Mouse (Mus musculus) CH12.LX (cell line): ENCODE results near the gene Cdk17. TPM values are rescaled to one million over a fixed set of nuclear protein-coding genes. Genes with fewer than 3 reads are reported as not detected.

ENCODE experiments used
- DNase-seq: peaks from one replicate; pipeline ENCODE4 v3.0.0-alpha.2; 2013; ENCODE audit errors: extremely low read depth
- H3K27ac ChIP-seq: 2 replicates; pipeline ENCODE4 v1.5.1; 2012; ENCODE audit warnings: low read depth, mild to moderate bottlenecking, control low read depth, moderate library complexity; ENCODE audit not compliant: insufficient read depth
- H3K27me3 ChIP-seq: replicated peaks from 2 replicates; pipeline ENCODE3; 2012; ENCODE audit warnings: inconsistent platforms
- H3K36me3 ChIP-seq, 2 experiments: replicated peaks in 1 of 2; 2 replicates each; pipeline versions ENCODE3 to v1.6.1; 2012; ENCODE audit warnings: inconsistent platforms in 1 of 2, low read length in 1 of 2, mild to moderate bottlenecking in 1 of 2, mixed read lengths in 1 of 2, moderate library complexity in 1 of 2; ENCODE audit not compliant: control insufficient read depth in 1 of 2, insufficient read depth in 1 of 2
- H3K4me1 ChIP-seq, 2 experiments: 2 replicates each; pipeline ENCODE4 v1.6.1; 2012; ENCODE audit warnings: inconsistent platforms in 1 of 2, moderate library complexity in 1 of 2; ENCODE audit not compliant: insufficient read depth in 2 of 2, control insufficient read depth in 1 of 2
- H3K4me2 ChIP-seq: 2 replicates; pipeline ENCODE4 v1.6.1; 2012; ENCODE audit warnings: low read depth, mild to moderate bottlenecking, control low read depth; ENCODE audit not compliant: poor library complexity, insufficient read depth, severe bottlenecking
- H3K4me3 ChIP-seq, 3 experiments: fragments of 150-350 bp in 1 of 3; sonication (generic) in 1 of 3; replicated peaks in 1 of 3; 2 replicates each; pipeline versions ENCODE3 to v1.5.1; 2011 to 2012; ENCODE audit warnings: low read depth in 2 of 3, low read length in 2 of 3, mild to moderate bottlenecking in 2 of 3, moderate library complexity in 2 of 3, control low read depth in 1 of 3, improper control_type of control experiment in 1 of 3, inconsistent platforms in 1 of 3, mixed read lengths in 1 of 3; ENCODE audit not compliant: poor library complexity in 1 of 3
- H3K79me2 ChIP-seq: replicated peaks from 2 replicates; pipeline ENCODE4 v1.6.1; 2012; ENCODE audit warnings: mild to moderate bottlenecking, moderate library complexity; ENCODE audit not compliant: control insufficient read depth, poor library complexity, insufficient read depth, severe bottlenecking; ENCODE audit errors: extremely low read depth
- H3K9ac ChIP-seq: 2 replicates; pipeline ENCODE4 v1.6.1; 2012; ENCODE audit warnings: low read depth, mild to moderate bottlenecking, control low read depth, moderate library complexity; ENCODE audit not compliant: insufficient read depth
- H3K9me3 ChIP-seq: replicated peaks from 2 replicates; pipeline ENCODE3; 2012; ENCODE audit warnings: low read length, inconsistent platforms, mixed read lengths
- BHLHE40 ChIP-seq: IDR thresholded peaks from 2 replicates; pipeline ENCODE4 v1.6.1; 2011; ENCODE audit warnings: mild to moderate bottlenecking, low read depth, low read length, improper control_type of control experiment
- CHD2 ChIP-seq: IDR thresholded peaks from 2 replicates; pipeline ENCODE4 v1.6.1; 2011; ENCODE audit warnings: low read length, improper control_type of control experiment
- CTCF ChIP-seq, 2 experiments: IDR thresholded peaks in 1 of 2; conservative IDR thresholded peaks in 1 of 2; 2 replicates each; pipeline ENCODE4 v1.5.1; 2011 to 2012; ENCODE audit warnings: low read depth in 2 of 2, low read length in 2 of 2, improper control_type of control experiment in 1 of 2, inconsistent platforms in 1 of 2, mild to moderate bottlenecking in 1 of 2, moderate library complexity in 1 of 2
- ELF1 ChIP-seq: IDR thresholded peaks from 2 replicates; pipeline ENCODE4 v1.6.1; 2014; ENCODE audit warnings: low read depth, mild to moderate bottlenecking, inconsistent platforms, low read length, improper control_type of control experiment
- EP300 ChIP-seq: IDR thresholded peaks from 2 replicates; pipeline ENCODE4 v1.6.1; 2011; ENCODE audit warnings: low read length, improper control_type of control experiment
- ETS1 ChIP-seq: conservative IDR thresholded peaks from 2 replicates; pipeline ENCODE4 v1.6.1; 2012; ENCODE audit warnings: low read depth, mild to moderate bottlenecking, inconsistent platforms, low read length, improper control_type of control experiment, moderate library complexity
- GABPA ChIP-seq: IDR thresholded peaks from 2 replicates; pipeline ENCODE4 v1.6.1; 2012; ENCODE audit warnings: low read depth, low read length, improper control_type of control experiment, inconsistent platforms; ENCODE audit not compliant: insufficient replicate concordance
- HCFC1 ChIP-seq: IDR thresholded peaks from 2 replicates; pipeline ENCODE4 v1.6.1; 2012; ENCODE audit warnings: low read depth, mild to moderate bottlenecking, inconsistent platforms, low read length, improper control_type of control experiment
- JUND ChIP-seq: conservative IDR thresholded peaks from 2 replicates; pipeline ENCODE4 v1.6.1; 2011; ENCODE audit warnings: low read depth, low read length, improper control_type of control experiment
- KAT2A ChIP-seq: IDR thresholded peaks from 2 replicates; pipeline ENCODE4 v1.6.1; 2012; ENCODE audit warnings: low read length, improper control_type of control experiment, inconsistent platforms; ENCODE audit not compliant: insufficient replicate concordance
- MAX ChIP-seq: IDR thresholded peaks from 2 replicates; pipeline ENCODE4 v1.6.1; 2011; ENCODE audit warnings: low read length, improper control_type of control experiment
- MAZ ChIP-seq: IDR thresholded peaks from 2 replicates; pipeline ENCODE4 v1.6.1; 2012; ENCODE audit warnings: low read depth, mild to moderate bottlenecking, inconsistent platforms, low read length, improper control_type of control experiment, moderate library complexity
- MEF2A ChIP-seq: IDR thresholded peaks from 2 replicates; pipeline ENCODE4 v1.6.1; 2014; ENCODE audit warnings: low read depth, mild to moderate bottlenecking, inconsistent platforms, low read length, improper control_type of control experiment, borderline replicate concordance
- MXI1 ChIP-seq: IDR thresholded peaks from 2 replicates; pipeline ENCODE4 v1.6.1; 2011; ENCODE audit warnings: mild to moderate bottlenecking, low read depth, low read length, improper control_type of control experiment
- PAX5 ChIP-seq: IDR thresholded peaks from 2 replicates; pipeline ENCODE4 v1.6.1; 2012; ENCODE audit warnings: low read length, inconsistent platforms, mixed read lengths
- RAD21 ChIP-seq: IDR thresholded peaks from 2 replicates; pipeline ENCODE4 v1.6.1; 2011; ENCODE audit warnings: low read depth, mild to moderate bottlenecking, low read length, improper control_type of control experiment, moderate library complexity
- RCOR1 ChIP-seq: conservative IDR thresholded peaks from 2 replicates; pipeline ENCODE4 v1.6.1; 2012; ENCODE audit warnings: low read depth, mild to moderate bottlenecking, inconsistent platforms, low read length, improper control_type of control experiment
- SIN3A ChIP-seq: IDR thresholded peaks from 2 replicates; pipeline ENCODE4 v1.6.1; 2012; ENCODE audit warnings: low read length, improper control_type of control experiment, inconsistent platforms
- SMC3 ChIP-seq: IDR thresholded peaks from 2 replicates; pipeline ENCODE4 v1.6.1; 2011; ENCODE audit warnings: low read depth, low read length, improper control_type of control experiment
- TBP ChIP-seq: conservative IDR thresholded peaks from 2 replicates; pipeline ENCODE4 v1.6.1; 2011; ENCODE audit warnings: low read depth, low read length, improper control_type of control experiment
- TCF12 ChIP-seq: IDR thresholded peaks from 2 replicates; pipeline ENCODE4 v1.6.1; 2014; ENCODE audit warnings: low read depth, mild to moderate bottlenecking, inconsistent platforms, low read length, improper control_type of control experiment
- ZC3H11A ChIP-seq: IDR thresholded peaks from 2 replicates; pipeline ENCODE4 v1.6.1; 2012; ENCODE audit warnings: low read depth, mild to moderate bottlenecking, inconsistent platforms, low read length, improper control_type of control experiment
- ZMIZ1 ChIP-seq: IDR thresholded peaks from 2 replicates; pipeline ENCODE4 v1.6.1; 2012; ENCODE audit warnings: low read depth, mild to moderate bottlenecking, inconsistent platforms, low read length, improper control_type of control experiment
- ZNF384 ChIP-seq: IDR thresholded peaks from 2 replicates; pipeline ENCODE4 v1.6.1; 2012; ENCODE audit warnings: low read depth, low read length, improper control_type of control experiment, inconsistent platforms
- dilution Hi-C: fragments of 300-500 bp; cut with MboI; formaldehyde crosslinking; loops from 2 replicates; pipeline ENCODE4 v1.14.3; 2020; ENCODE audit warnings: low sequenced_read_pairs; ENCODE audit not compliant: extremely low pct_unique_long_range_greater_than_20kb, extremely low pct_ligation_motif_present
- in situ Hi-C: fragments of 300-500 bp; cut with MboI; formaldehyde crosslinking; loops from 3 replicates; pipeline ENCODE4 v1.14.3; 2019; ENCODE audit warnings: low sequenced_read_pairs, low pct_ligation_motif_present, low pct_unique_long_range_greater_than_20kb, mixed read lengths
- polyA plus RNA-seq: library from polyadenylated mRNA; unstranded; fragments of >175 nt; gene quantifications from 2 replicates; pipeline ENCODE4 v1.2.1, GENCODE M21; 2012; ENCODE audit warnings: low read depth; ENCODE audit not compliant: insufficient read length
- total RNA-seq, 2 experiments: library from RNA; depleted of rRNA; stranded (reverse); fragments of 300-350 nt in 1 of 2; fragments of >200 nt in 1 of 2; gene quantifications; 2 replicates each; pipeline ENCODE4 v1.2.3; 2012 to 2014

Gene Cdk17
- total and polyA plus RNA-seq, 3 experiments = 23.4 to 51.3 (median 28.5) TPM

- Histone ChIP-seq H3K4me3 (no peak overlapping the region), H3K79me2 (peaks cover 92% of the 10 kb centered on the region), H3K36me3 (peaks cover 13 to 57% of the 10 kb centered on the region in 2 experiments), H3K27ac (peak overlapping the region; percentile 34), H3K9ac (peak overlapping the region; percentile 16; the same call in 1 of the 2 replicates), H3K27me3 (no peaks in the 10 kb centered on the region), H3K9me3 (no peaks in the 10 kb centered on the region), H3K4me2 (peak overlapping the region; percentile 58), H3K4me1 (peaks cover 20 to 78% of the 10 kb centered on the region in 2 experiments)
- dilution Hi-C loops = no loop called here
- in situ Hi-C loops = loop anchor here (10.0 to 25.0 kb wide), 3 partner anchors 57 to 265 kb away; partner anchors contain the start of gene Cdk17
- peak; percentile 46 for DNase-seq
- no peak for TF ChIP-seq ZMIZ1
- TF ChIP-seq ZNF384 = peak; percentile 93
- TF ChIP-seq EP300 = no peak
- no peak for TF ChIP-seq SMC3
- TF ChIP-seq MAZ = 0 out of 2 replicates have a peak, but pooled peaks have one; percentile 24
- TF ChIP-seq ETS1 = 0 out of 2 replicates have a peak, but pooled peaks have one; percentile 16
- peak; percentile 52 for TF ChIP-seq CHD2
- TF ChIP-seq MEF2A = peak; percentile 54; the same call in 1 of the 2 replicates
- no peak for TF ChIP-seq RCOR1
- no peak for TF ChIP-seq HCFC1
- TF ChIP-seq JUND = no peak
These were observed 137.1 kb downstream of the Cdk17 start for GRCm38 (mm10) chr10:93297774-93298173.

- TF ChIP-seq ZMIZ1 = no peak
- TF ChIP-seq MXI1 = no peak
- TF ChIP-seq TCF12 = 0 out of 2 replicates have a peak, but pooled peaks have one; percentile 14
- Histone ChIP-seq H3K27ac (peak overlapping the region; percentile 34), H3K9me3 (no peaks in the 10 kb centered on the region), H3K4me1 (peaks cover 20 to 80% of the 10 kb centered on the region in 2 experiments), H3K79me2 (peaks cover 96% of the 10 kb centered on the region), H3K9ac (peak overlapping the region; percentile 16; the same call in 1 of the 2 replicates), H3K36me3 (peaks cover 13 to 54% of the 10 kb centered on the region in 2 experiments), H3K27me3 (no peaks in the 10 kb centered on the region), H3K4me3 (no peak overlapping the region), H3K4me2 (peak overlapping the region; percentile 58)
- DNase-seq = no peak
- in situ Hi-C loops (loop anchor here (10.0 to 25.0 kb wide), 3 partner anchors 57 to 264 kb away; partner anchors contain the start of gene Cdk17), dilution Hi-C loops (no loop called here)
These were observed 137.5 kb downstream of the Cdk17 start for GRCm38 (mm10) chr10:93298208-93298607.

GRCm38 (mm10) chr10:93301831-93302230 is 141.2 kb downstream of the Cdk17 start:
- H3K36me3 ChIP-seq = peaks cover 8 to 50% of the 10 kb centered on the region in 2 experiments
- no peaks in the 10 kb centered on the region for H3K9me3 ChIP-seq
- no peak overlapping the region for H3K27ac ChIP-seq
- TF ChIP-seq EP300 (no peak), CTCF (conservative IDR thresholded peaks at IDR 0.05 in 1 of 2, IDR thresholded peaks at IDR 0.05 in 1 of 2; ENCODE audit: low read depth in 2 of 2, low read length in 2 of 2) (no peak), SMC3 (no peak), HCFC1 (no peak), ELF1 (no peak), SIN3A (no peak), KAT2A (no peak), GABPA (no peak), MAX (no peak), MEF2A (no peak), RCOR1 (no peak), JUND (no peak), MAZ (no peak), TBP (no peak), MXI1 (no peak), BHLHE40 (no peak), RAD21 (no peak), ZC3H11A (no peak), PAX5 (no peak)
- TF ChIP-seq, all 38 proteins: peak for 0
- DNase-seq = no peak
- in situ Hi-C loops = loop anchor here (5.0 kb wide), 1 partner anchor 120 kb away; no protein-coding TSS in a partner anchor
- Histone ChIP-seq H3K79me2 (peaks cover 95% of the 10 kb centered on the region), H3K9ac (no peak overlapping the region), H3K4me1 (peaks cover 16 to 74% of the 10 kb centered on the region in 2 experiments), H3K27me3 (no peaks in the 10 kb centered on the region), H3K4me3 (no peak overlapping the region), H3K4me2 (no peak overlapping the region)
- dilution Hi-C loops = no loop called here
